Mouse (Mus musculus) kidney, adult 2 months (tissue): ENCODE measurements around the gene Syap1. TPM values are rescaled to one million over a fixed set of nuclear protein-coding genes. Genes with fewer than 3 reads are reported as not detected.

Experiments used
- DNase-seq: peaks from one replicate; pipeline ENCODE4 v3.0.0; 2021
- H3K27ac ChIP-seq: fragments of 200-500 bp; 2 replicates; pipeline ENCODE4 v1.5.1; 2012; ENCODE audit warnings: low read depth, low read length, control low read depth, inconsistent platforms; ENCODE audit not compliant: insufficient read depth
- H3K27me3 ChIP-seq: fragments of 200-500 bp; replicated peaks from 2 replicates; pipeline ENCODE4 v1.6.1; 2012; ENCODE audit warnings: mild to moderate bottlenecking, moderate library complexity, low read length, inconsistent platforms; ENCODE audit not compliant: control insufficient read depth, insufficient read depth
- H3K36me3 ChIP-seq: fragments of 200-500 bp; 2 replicates; pipeline ENCODE4 v1.6.1; 2012; ENCODE audit warnings: mild to moderate bottlenecking, moderate library complexity, low read length, inconsistent platforms; ENCODE audit not compliant: control insufficient read depth, insufficient read depth
- H3K4me1 ChIP-seq: fragments of 200-500 bp; 2 replicates; pipeline ENCODE4 v1.6.1; 2011; ENCODE audit warnings: low read length; ENCODE audit not compliant: control insufficient read depth, insufficient read depth
- H3K4me3 ChIP-seq: fragments of 200-500 bp; 2 replicates; pipeline ENCODE4 v1.5.1; 2011; ENCODE audit warnings: mild to moderate bottlenecking, low read depth, low read length, control low read depth; ENCODE audit not compliant: insufficient read depth
- CTCF ChIP-seq: fragments of 200-500 bp; conservative IDR thresholded peaks from 2 replicates; pipeline ENCODE4 v1.5.1; 2011; ENCODE audit warnings: low read depth, mild to moderate bottlenecking, control low read depth, low read length, moderate library complexity, mixed read lengths; ENCODE audit not compliant: insufficient read depth, insufficient read length
- POLR2A ChIP-seq: fragments of 200-500 bp; IDR thresholded peaks from one replicate; pipeline ENCODE4 v1.6.1; 2011; ENCODE audit warnings: low read depth, low read length, control low read depth
- WGBS: fragments of 180-500 bp; shearing (Covaris S2); methylation state at CpG from one replicate; pipeline ENCODE4 v1.1.7; 2018; 5-methylcytosine and 5-hydroxymethylcytosine counted together
- polyA plus RNA-seq: library from polyadenylated mRNA; depleted of rRNA; stranded (reverse); fragments of >200 nt; gene quantifications from 2 replicates; pipeline ENCODE4 v1.2.3, GENCODE M21; 2012; rRNA removed

The Syap1 gene
- 14.1 and 16.4 TPM in 2 replicates for polyA plus RNA-seq

DNA sequence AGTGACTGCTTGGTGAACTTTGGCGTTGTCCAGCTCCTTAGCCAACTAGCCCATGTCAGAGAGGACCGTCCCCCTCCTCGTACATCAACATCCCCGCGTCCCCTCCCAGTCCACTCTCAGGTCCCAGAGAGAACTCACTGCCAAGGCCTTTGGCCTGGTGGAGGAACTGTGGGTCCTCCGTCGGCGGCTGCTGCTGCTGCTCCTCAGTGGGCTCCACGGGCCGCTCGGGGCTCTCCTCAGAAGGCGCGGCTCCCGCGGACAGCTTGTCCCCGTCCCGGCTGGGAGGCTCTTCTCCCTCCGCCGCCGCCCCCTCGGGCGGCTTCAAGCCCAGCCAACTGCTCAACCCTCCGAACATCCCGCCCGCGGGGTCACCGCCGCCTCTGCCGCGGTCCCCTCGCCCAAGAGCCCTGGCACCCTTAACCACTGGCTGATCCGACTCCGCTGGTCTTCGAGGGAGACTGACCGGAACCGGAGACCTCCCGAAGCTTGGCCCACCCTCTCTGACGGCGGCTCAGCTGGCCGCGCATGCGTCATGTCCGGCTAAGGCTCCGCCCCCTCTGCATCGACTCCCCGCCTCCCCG, at the start of gene Syap1:
Gene Syap1, minus strand, starts transcription at position 517 of the 581 bp plus-strand sequence.
- H3K4me1 ChIP-seq, result peaks cover 3% of the 10 kb centered on the region; the same call in 1 of the 2 replicates
- H3K36me3 ChIP-seq, result no peaks in the 10 kb centered on the region
- 1% methylated on average over 28 of the region's 47 CpGs for WGBS
- no peaks in the 10 kb centered on the region for H3K27me3 ChIP-seq
- peak within 1 kb of the TSS; percentile 87 for H3K4me3 ChIP-seq
- TF ChIP-seq CTCF, result no peak
- peak; percentile 48 for TF ChIP-seq POLR2A
- H3K27ac ChIP-seq, result peak within 1 kb of the TSS; percentile 76; the same call in 1 of the 2 replicates
- peak; percentile 90 for DNase-seq

DNA sequence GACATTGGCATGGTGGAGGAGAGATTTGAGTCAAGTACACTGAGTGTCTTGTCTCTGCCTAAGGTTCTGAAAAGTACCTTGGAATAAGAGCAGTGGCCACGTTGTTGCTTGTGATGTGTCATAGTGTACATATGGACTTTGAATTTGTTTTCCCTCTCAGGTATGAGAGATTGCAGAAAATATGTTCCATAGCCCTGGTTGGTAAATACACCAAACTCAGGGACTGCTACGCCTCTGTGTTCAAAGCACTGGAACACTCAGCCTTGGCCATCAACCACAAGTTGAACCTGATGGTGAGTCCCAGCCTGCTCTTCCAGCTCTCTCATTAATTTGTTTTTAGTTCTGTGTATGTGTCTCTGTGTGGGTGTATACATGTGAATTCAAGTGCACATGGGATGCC, 43.2 kb upstream of the Syap1 start:
- Histone ChIP-seq H3K27ac (no peak overlapping the region), H3K27me3 (no peaks in the 10 kb centered on the region), H3K36me3 (no peaks in the 10 kb centered on the region), H3K4me1 (no peaks in the 10 kb centered on the region), H3K4me3 (no peak overlapping the region)
- WGBS, result 94% methylated on average over 2 of the region's 2 CpGs
- DNase-seq, result no peak
- TF ChIP-seq CTCF, result no peak
- no peak for TF ChIP-seq POLR2A

DNA sequence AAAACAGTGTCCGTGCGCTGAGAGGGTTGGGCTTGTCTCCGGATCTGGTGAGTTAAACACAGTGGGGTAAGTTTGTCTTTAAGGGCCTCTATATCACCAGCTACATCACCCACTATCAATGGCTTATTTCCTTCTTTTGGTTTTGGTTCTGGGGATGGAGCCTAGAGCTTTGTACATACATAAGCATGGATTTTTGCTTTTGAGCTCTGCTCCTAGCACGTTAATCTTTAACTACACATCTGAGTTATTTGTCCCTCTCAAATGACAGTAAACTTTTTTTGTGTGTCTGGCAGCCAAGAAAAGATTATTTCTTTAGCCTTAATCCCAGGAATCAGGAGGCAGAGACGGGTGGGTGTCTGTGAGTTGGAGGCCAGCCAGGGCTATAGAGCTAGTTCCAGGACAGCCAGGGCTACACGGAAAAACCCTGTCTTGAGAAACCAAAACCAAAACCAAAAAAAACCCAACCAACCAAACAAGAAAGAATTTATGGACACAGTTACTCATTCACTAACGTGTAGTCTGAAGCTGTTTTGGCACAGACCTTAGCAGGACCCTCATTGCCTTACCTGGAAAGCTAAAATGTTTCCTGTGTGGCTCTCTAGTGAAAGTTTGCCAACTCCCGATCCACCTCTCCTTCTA, 33.4 kb upstream of the Syap1 start:
- 31% methylated on average over 8 of the region's 8 CpGs for WGBS
- H3K4me3 ChIP-seq, result peak overlapping the region; percentile 35; the same call in 1 of the 2 replicates
- no peaks in the 10 kb centered on the region for H3K36me3 ChIP-seq
- peaks cover 6% of the 10 kb centered on the region; the same call in 1 of the 2 replicates for H3K4me1 ChIP-seq
- no peaks in the 10 kb centered on the region for H3K27me3 ChIP-seq
- H3K27ac ChIP-seq, result peak overlapping the region; percentile 80
- peak; percentile 49 for DNase-seq
- TF ChIP-seq POLR2A, result no peak
- no peak for TF ChIP-seq CTCF

DNA sequence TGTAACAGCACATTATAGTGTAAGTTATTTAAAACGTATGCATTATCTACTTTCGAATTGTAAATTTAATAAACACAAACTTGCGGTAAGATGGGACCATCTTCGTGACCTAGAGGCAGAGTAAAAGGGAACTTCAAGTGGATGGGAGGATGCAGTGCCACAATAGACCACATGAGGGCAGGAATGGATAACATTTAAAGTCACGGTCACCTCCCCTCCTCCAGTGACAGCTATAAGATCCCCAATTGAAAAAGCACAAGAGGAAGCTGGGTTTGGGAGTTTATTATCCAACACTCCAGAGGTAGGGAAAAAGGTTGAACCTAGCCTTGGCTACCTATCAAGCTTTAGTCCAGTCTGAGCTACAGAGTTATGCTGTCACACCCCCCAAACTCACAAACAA, 27.4 kb upstream of the Syap1 start:
- DNase-seq, result peak; percentile 62
- TF ChIP-seq CTCF, result peak; percentile 70
- TF ChIP-seq POLR2A, result no peak

DNA sequence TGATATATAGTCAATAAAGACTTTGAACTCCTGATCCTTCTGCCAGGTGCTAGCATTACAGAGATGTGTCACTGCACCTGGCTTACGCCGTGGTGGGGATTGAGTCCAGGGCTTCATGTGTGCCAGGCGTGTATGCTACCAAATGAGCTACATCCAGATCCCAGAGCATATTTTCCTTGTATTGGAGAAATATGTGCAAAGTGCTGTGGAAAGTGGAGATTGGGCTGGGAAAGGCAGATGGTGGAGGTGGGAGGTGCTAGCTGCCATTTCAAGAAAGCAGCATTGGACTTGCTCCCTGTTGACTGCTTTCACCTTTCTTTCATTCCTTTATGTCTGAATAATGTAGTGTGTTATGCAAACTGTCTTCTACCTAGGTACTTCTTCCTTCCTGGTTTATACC, 25.4 kb upstream of the Syap1 start:
- H3K36me3 ChIP-seq, result no peaks in the 10 kb centered on the region; the same call in 1 of the 2 replicates
- TF ChIP-seq CTCF (no peak), POLR2A (no peak)
- no peak for DNase-seq
- no peak overlapping the region for H3K4me3 ChIP-seq
- H3K4me1 ChIP-seq, result no peaks in the 10 kb centered on the region
- H3K27ac ChIP-seq, result no peak overlapping the region
- H3K27me3 ChIP-seq, result no peaks in the 10 kb centered on the region
- 97% methylated on average over 3 of the region's 3 CpGs for WGBS

More for the DNA sequence above, 27.4 kb upstream of the Syap1 start:
- H3K27me3 ChIP-seq, result no peaks in the 10 kb centered on the region
- H3K36me3 ChIP-seq, result no peaks in the 10 kb centered on the region; the same call in 1 of the 2 replicates
- no peaks in the 10 kb centered on the region for H3K4me1 ChIP-seq
- WGBS, result 21% methylated on average over 5 of the region's 5 CpGs
- no peak overlapping the region for H3K4me3 ChIP-seq
- no peak overlapping the region for H3K27ac ChIP-seq

DNA sequence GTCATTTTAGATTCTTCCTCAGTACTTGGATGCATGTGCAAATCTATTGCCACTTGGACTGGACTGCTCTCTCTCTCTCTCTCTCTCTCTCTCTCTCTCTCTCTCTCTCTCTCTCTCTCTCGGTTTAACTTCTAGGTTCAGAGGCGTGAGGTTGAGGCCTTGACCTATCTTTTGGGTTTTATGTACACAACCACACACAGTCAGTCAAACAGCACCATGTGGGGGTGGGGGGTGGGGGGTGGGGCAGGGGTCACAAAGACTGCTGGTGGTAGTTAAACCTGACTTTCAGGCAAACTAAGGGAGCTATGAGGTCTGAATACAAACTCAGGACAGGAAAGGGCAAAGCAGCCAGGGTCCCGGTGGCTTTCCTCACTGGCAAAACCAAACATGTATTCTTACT, 19.3 kb upstream of the Syap1 start:
- no peak overlapping the region for H3K27ac ChIP-seq
- TF ChIP-seq CTCF, result no peak
- no peak for DNase-seq
- no peaks in the 10 kb centered on the region; the same call in 1 of the 2 replicates for H3K4me1 ChIP-seq
- no peaks in the 10 kb centered on the region for H3K36me3 ChIP-seq
- no peak overlapping the region for H3K4me3 ChIP-seq
- 85% methylated on average over 3 of the region's 3 CpGs for WGBS
- H3K27me3 ChIP-seq, result no peaks in the 10 kb centered on the region

DNA sequence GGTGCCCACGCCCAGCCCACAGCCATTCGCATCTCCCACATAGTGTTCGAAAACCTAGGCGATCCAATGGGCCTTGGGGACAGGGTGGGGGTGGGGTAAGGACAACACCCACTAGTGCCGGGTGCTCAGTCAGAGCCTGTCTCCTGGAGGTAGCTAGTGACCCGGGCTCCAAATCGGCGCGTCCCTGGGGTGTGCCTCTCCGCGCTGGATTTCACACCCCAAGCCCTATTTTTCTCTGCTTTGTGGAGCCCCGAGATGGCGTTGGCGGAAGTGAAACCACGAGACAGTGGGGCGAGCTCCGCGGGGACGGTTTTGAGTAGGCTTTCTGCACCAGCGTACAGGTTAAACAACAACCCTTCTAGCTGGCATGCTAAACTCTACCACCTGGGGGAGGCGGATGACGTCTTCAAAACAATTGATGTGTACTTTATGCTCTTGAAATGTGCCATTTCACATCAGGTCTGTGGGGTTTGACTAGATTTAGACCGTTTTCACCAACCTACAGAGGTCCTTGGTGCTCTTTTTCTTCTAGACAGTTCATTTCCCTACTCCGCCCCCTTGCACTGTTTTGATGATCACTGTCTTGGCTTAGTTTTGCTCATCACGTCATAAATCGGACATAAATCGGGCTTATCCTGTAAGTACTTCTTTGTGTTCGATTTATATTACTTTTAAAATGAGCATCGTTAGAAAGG, 13.9 kb upstream of the Syap1 start:
- peak overlapping the region; percentile 94 for H3K27ac ChIP-seq
- DNase-seq, result peak; percentile 72
- 2% methylated on average over 29 of the region's 29 CpGs for WGBS
- peak overlapping the region; percentile 95 for H3K4me3 ChIP-seq
- H3K4me1 ChIP-seq, result no peaks in the 10 kb centered on the region; the same call in 1 of the 2 replicates
- TF ChIP-seq POLR2A (no peak), CTCF (0 out of 2 replicates have a peak, but pooled peaks have one; percentile 6)
- H3K36me3 ChIP-seq, result no peaks in the 10 kb centered on the region
- no peaks in the 10 kb centered on the region for H3K27me3 ChIP-seq
